Mouse (Mus musculus) neural tube, embryonic 15.5 days (tissue): ENCODE results near the gene Abcf3. TPM values are rescaled to one million over a fixed set of nuclear protein-coding genes. Genes with fewer than 3 reads are reported as not detected.

Source experiments
- ATAC-seq: fragments of 200-750 bp; cut with Nextera tagmentation; 2 replicates; pipeline ENCODE4 v1.8.0; 2017; ENCODE audit warnings: mild to moderate bottlenecking, moderate TSS enrichment, moderate library complexity; ENCODE audit not compliant: low FRiP score
- H3K27ac ChIP-seq: fragments of 300-500 bp; sonication (generic); replicated peaks from 2 replicates; pipeline ENCODE4 v1.5.1; 2015; ENCODE audit warnings: mild to moderate bottlenecking, inconsistent platforms
- H3K27me3 ChIP-seq: fragments of 300-500 bp; sonication (generic); replicated peaks from 2 replicates; pipeline ENCODE4 v1.6.1; 2015; ENCODE audit warnings: inconsistent platforms
- H3K36me3 ChIP-seq: fragments of 300-500 bp; sonication (generic); 2 replicates; pipeline ENCODE4 v1.6.1; 2015; ENCODE audit warnings: inconsistent platforms
- H3K4me1 ChIP-seq: fragments of 300-500 bp; sonication (generic); 2 replicates; pipeline ENCODE4 v1.6.1; 2015; ENCODE audit warnings: inconsistent platforms
- H3K4me2 ChIP-seq: fragments of 300-500 bp; sonication (generic); 2 replicates; pipeline ENCODE4 v1.6.1; 2015; ENCODE audit warnings: inconsistent platforms, mild to moderate bottlenecking, moderate library complexity
- H3K4me3 ChIP-seq: fragments of 300-500 bp; sonication (generic); replicated peaks from 2 replicates; pipeline ENCODE4 v1.5.1; 2015; ENCODE audit warnings: mild to moderate bottlenecking, inconsistent platforms
- H3K9ac ChIP-seq: fragments of 300-500 bp; sonication (generic); replicated peaks from 2 replicates; pipeline ENCODE4 v1.6.1; 2015; ENCODE audit warnings: mild to moderate bottlenecking, inconsistent platforms
- H3K9me3 ChIP-seq: fragments of 300-500 bp; sonication (generic); replicated peaks from 2 replicates; pipeline ENCODE4 v1.6.1; 2016; ENCODE audit warnings: inconsistent platforms
- WGBS: fragments of 180-500 bp; shearing (Covaris S2); methylation state at CpG from one replicate; pipeline ENCODE4 v1.1.7; 2015; ENCODE audit warnings: mixed read lengths; 5-methylcytosine and 5-hydroxymethylcytosine counted together
- polyA plus RNA-seq: library from polyadenylated mRNA; unstranded; fragments of >200 nt; fragmentation: Nextera tagmentation; extraction: Ambion mirVana; gene quantifications from 2 replicates; pipeline ENCODE4 v1.2.1, GENCODE M21; 2015

The Abcf3 gene
- polyA plus RNA-seq, 1 experiment from 2014 or later, result 93.2 TPM

- WGBS, result 48% methylated on average over 9 of the region's 9 CpGs
- Histone ChIP-seq H3K4me1 (peaks cover 23% of the 10 kb centered on the region), H3K4me3 (peak overlapping the region; percentile 89), H3K9me3 (no peaks in the 10 kb centered on the region), H3K4me2 (peak overlapping the region; percentile 84), H3K36me3 (peaks cover 59% of the 10 kb centered on the region), H3K9ac (peak overlapping the region; percentile 93), H3K27ac (no peak overlapping the region), H3K27me3 (no peaks in the 10 kb centered on the region)
- no peak for ATAC-seq
Observed at GRCm38 (mm10) chr16:20549161-20549560, 784 bp downstream of the Abcf3 start.

GRCm38 (mm10) chr16:20551691-20552090 lies 3.3 kb downstream of the Abcf3 start:
- WGBS, result 95% methylated on average over 5 of the region's 5 CpGs
- Histone ChIP-seq H3K4me2 (no peak overlapping the region), H3K36me3 (peaks cover 56% of the 10 kb centered on the region), H3K27ac (no peak overlapping the region), H3K4me1 (peaks cover 23% of the 10 kb centered on the region), H3K27me3 (no peaks in the 10 kb centered on the region), H3K4me3 (no peak overlapping the region), H3K9me3 (no peaks in the 10 kb centered on the region), H3K9ac (no peak overlapping the region)
- no peak for ATAC-seq

- peaks cover 18% of the 10 kb centered on the region for H3K4me1 ChIP-seq
- H3K27ac ChIP-seq, result no peak overlapping the region
- H3K9ac ChIP-seq, result no peak overlapping the region
- H3K9me3 ChIP-seq, result no peaks in the 10 kb centered on the region
- no peak for ATAC-seq
- WGBS, result 96% methylated on average over 1 of the region's 1 CpGs
- H3K4me3 ChIP-seq, result no peak overlapping the region
- H3K27me3 ChIP-seq, result no peaks in the 10 kb centered on the region
- peaks cover 62% of the 10 kb centered on the region for H3K36me3 ChIP-seq
- no peak overlapping the region for H3K4me2 ChIP-seq
Observed at GRCm38 (mm10) chr16:20552594-20552993, 4.2 kb downstream of the Abcf3 start.

GRCm38 (mm10) chr16:20555000-20555399 lies 6.6 kb downstream of the Abcf3 start:
- no peaks in the 10 kb centered on the region for H3K27me3 ChIP-seq
- H3K4me2 ChIP-seq, result no peak overlapping the region
- peaks cover 83% of the 10 kb centered on the region for H3K36me3 ChIP-seq
- H3K4me3 ChIP-seq, result no peak overlapping the region
- H3K9ac ChIP-seq, result no peak overlapping the region
- 94% methylated on average over 6 of the region's 6 CpGs for WGBS
- no peak overlapping the region for H3K27ac ChIP-seq
- H3K4me1 ChIP-seq, result peaks cover 1% of the 10 kb centered on the region
- H3K9me3 ChIP-seq, result no peaks in the 10 kb centered on the region
- no peak for ATAC-seq

GRCm38 (mm10) chr16:20557381-20557780 lies 9.0 kb downstream of the Abcf3 start:
- no peaks in the 10 kb centered on the region for H3K27me3 ChIP-seq
- no peak overlapping the region for H3K27ac ChIP-seq
- H3K4me3 ChIP-seq, result no peak overlapping the region
- no peak overlapping the region for H3K9ac ChIP-seq
- H3K4me2 ChIP-seq, result no peak overlapping the region
- WGBS, result 76% methylated on average over 7 of the region's 7 CpGs
- peaks cover 84% of the 10 kb centered on the region for H3K36me3 ChIP-seq
- ATAC-seq, result no peak
- no peaks in the 10 kb centered on the region for H3K9me3 ChIP-seq
- no peaks in the 10 kb centered on the region for H3K4me1 ChIP-seq

GRCm38 (mm10) chr16:20565075-20565474 lies 16.7 kb downstream of the Abcf3 start:
- Histone ChIP-seq H3K27ac (no peak overlapping the region), H3K4me3 (no peak overlapping the region), H3K9ac (no peak overlapping the region), H3K27me3 (no peaks in the 10 kb centered on the region), H3K4me1 (no peaks in the 10 kb centered on the region), H3K9me3 (no peaks in the 10 kb centered on the region), H3K36me3 (peaks cover 30% of the 10 kb centered on the region), H3K4me2 (no peak overlapping the region)
- no peak for ATAC-seq
- WGBS, result 46% methylated on average over 1 of the region's 1 CpGs

GRCm38 (mm10) chr16:20589366-20589938 lies 41.1 kb downstream of the Abcf3 start, which contains the start of gene Vwa5b2:
Gene Vwa5b2 (plus strand): TSS chr16:20589471.
- Histone ChIP-seq H3K36me3 (no peaks in the 10 kb centered on the region), H3K9ac (peak within 1 kb of the TSS; percentile 60), H3K4me3 (peak within 1 kb of the TSS; percentile 57), H3K27me3 (peaks cover 53% of the 10 kb centered on the region), H3K4me2 (peak within 1 kb of the TSS; percentile 84), H3K4me1 (peaks cover 25% of the 10 kb centered on the region), H3K27ac (peak within 1 kb of the TSS; percentile 81), H3K9me3 (no peaks in the 10 kb centered on the region)
- 1% methylated on average over 24 of the region's 24 CpGs for WGBS
- peak; percentile 84 for ATAC-seq

- peak overlapping the region; percentile 81 for H3K27ac ChIP-seq
- peak overlapping the region; percentile 57 for H3K4me3 ChIP-seq
- H3K4me2 ChIP-seq, result peak overlapping the region; percentile 84
- no peaks in the 10 kb centered on the region; the same call in 1 of the 2 replicates for H3K36me3 ChIP-seq
- ATAC-seq, result peak; percentile 92
- 2% methylated on average over 38 of the region's 39 CpGs for WGBS
- no peaks in the 10 kb centered on the region for H3K9me3 ChIP-seq
- H3K4me1 ChIP-seq, result peaks cover 25% of the 10 kb centered on the region
- H3K27me3 ChIP-seq, result peaks cover 58% of the 10 kb centered on the region
- peak overlapping the region; percentile 60 for H3K9ac ChIP-seq
Observed at GRCm38 (mm10) chr16:20589939-20590679, 41.7 kb downstream of the Abcf3 start.

- H3K4me3 ChIP-seq, result peak overlapping the region; percentile 57
- peak overlapping the region; percentile 81 for H3K27ac ChIP-seq
- H3K36me3 ChIP-seq, result no peaks in the 10 kb centered on the region; the same call in 1 of the 2 replicates
- under 1% methylated on average over 17 of the region's 17 CpGs for WGBS
- peaks cover 25% of the 10 kb centered on the region for H3K4me1 ChIP-seq
- ATAC-seq, result peak; percentile 4
- H3K4me2 ChIP-seq, result peak overlapping the region; percentile 84
- H3K27me3 ChIP-seq, result peaks cover 61% of the 10 kb centered on the region
- H3K9ac ChIP-seq, result peak overlapping the region; percentile 60
- H3K9me3 ChIP-seq, result no peaks in the 10 kb centered on the region
Observed at GRCm38 (mm10) chr16:20590680-20591038, 42.3 kb downstream of the Abcf3 start.

- Histone ChIP-seq H3K4me3 (peak overlapping the region; percentile 57), H3K27ac (no peak overlapping the region), H3K27me3 (peaks cover 61% of the 10 kb centered on the region), H3K9ac (peak overlapping the region; percentile 60), H3K4me1 (peaks cover 25% of the 10 kb centered on the region), H3K9me3 (no peaks in the 10 kb centered on the region), H3K4me2 (peak overlapping the region; percentile 84), H3K36me3 (no peaks in the 10 kb centered on the region; the same call in 1 of the 2 replicates)
- 5% methylated on average over 48 of the region's 48 CpGs for WGBS
- ATAC-seq, result no peak
Observed at GRCm38 (mm10) chr16:20591076-20591705, 42.8 kb downstream of the Abcf3 start.

GRCm38 (mm10) chr16:20595060-20595673 lies 46.8 kb downstream of the Abcf3 start:
- Histone ChIP-seq H3K4me1 (peaks cover 10% of the 10 kb centered on the region), H3K4me3 (no peak overlapping the region), H3K9ac (no peak overlapping the region), H3K9me3 (no peaks in the 10 kb centered on the region), H3K27ac (no peak overlapping the region), H3K27me3 (peaks cover 50% of the 10 kb centered on the region), H3K36me3 (peaks cover 4% of the 10 kb centered on the region; the same call in 1 of the 2 replicates), H3K4me2 (no peak overlapping the region)
- no peak for ATAC-seq
- 84% methylated on average over 7 of the region's 7 CpGs for WGBS
